Mouse (Mus musculus) cortical plate, adult 2 months (tissue): ENCODE measurements around the gene Glcci1. TPM values are rescaled to one million over a fixed set of nuclear protein-coding genes. Genes with fewer than 3 reads are reported as not detected.

Source experiments
- H3K27ac ChIP-seq: fragments of 200-500 bp; 2 replicates; pipeline ENCODE4 v1.5.1; 2012; ENCODE audit warnings: low read length, control low read depth, inconsistent platforms; ENCODE audit not compliant: insufficient read depth
- H3K4me1 ChIP-seq: fragments of 200-500 bp; 2 replicates; pipeline ENCODE4 v1.6.1; 2011; ENCODE audit warnings: low read length; ENCODE audit not compliant: control insufficient read depth, insufficient read depth
- H3K4me3 ChIP-seq: fragments of 200-500 bp; 2 replicates; pipeline ENCODE4 v1.5.1; 2011; ENCODE audit warnings: mild to moderate bottlenecking, low read length, control low read depth; ENCODE audit not compliant: insufficient read depth
- CTCF ChIP-seq: fragments of 200-500 bp; IDR thresholded peaks from 2 replicates; pipeline ENCODE4 v1.5.1; 2011; ENCODE audit warnings: mild to moderate bottlenecking, control low read depth, low read length; ENCODE audit not compliant: insufficient read depth; ENCODE audit errors: extremely low read depth
- POLR2A ChIP-seq: fragments of 200-500 bp; IDR thresholded peaks from 2 replicates; pipeline ENCODE4 v1.6.1; 2011; ENCODE audit warnings: mild to moderate bottlenecking, low read length, control low read depth; ENCODE audit not compliant: insufficient read depth; ENCODE audit errors: extremely low read depth
- polyA plus RNA-seq: library from polyadenylated mRNA; depleted of rRNA; stranded (reverse); fragments of >200 nt; gene quantifications from 2 replicates; pipeline ENCODE4 v1.2.3, GENCODE M21; 2012

Gene Glcci1
- polyA plus RNA-seq, 1 experiment: 17.7 TPM

GRCm38 (mm10) chr6:8474820-8475219, 34.6 kb upstream of the Glcci1 start:
- TF ChIP-seq POLR2A (no peak), CTCF (no peak)
- no peak overlapping the region for H3K4me3 ChIP-seq
- H3K4me1 ChIP-seq: no peaks in the 10 kb centered on the region
- no peak overlapping the region for H3K27ac ChIP-seq

- H3K4me1 ChIP-seq: no peaks in the 10 kb centered on the region
- TF ChIP-seq CTCF (no peak), POLR2A (no peak)
- H3K4me3 ChIP-seq: no peak overlapping the region
- H3K27ac ChIP-seq: no peak overlapping the region
Observed at GRCm38 (mm10) chr6:8479176-8479575, 30.2 kb upstream of the Glcci1 start.

GRCm38 (mm10) chr6:8484437-8485275, 24.7 kb upstream of the Glcci1 start:
- no peak for TF ChIP-seq CTCF
- no peak for TF ChIP-seq POLR2A
- H3K27ac ChIP-seq: no peak overlapping the region
- no peak overlapping the region for H3K4me3 ChIP-seq
- no peaks in the 10 kb centered on the region for H3K4me1 ChIP-seq

GRCm38 (mm10) chr6:8485414-8486175, 23.8 kb upstream of the Glcci1 start:
- Histone ChIP-seq H3K27ac (no peak overlapping the region), H3K4me3 (no peak overlapping the region), H3K4me1 (no peaks in the 10 kb centered on the region)
- no peak for TF ChIP-seq POLR2A
- TF ChIP-seq CTCF: no peak

GRCm38 (mm10) chr6:8486391-8487043, 22.9 kb upstream of the Glcci1 start:
- Histone ChIP-seq H3K27ac (no peak overlapping the region), H3K4me3 (no peak overlapping the region), H3K4me1 (no peaks in the 10 kb centered on the region)
- TF ChIP-seq CTCF (no peak), POLR2A (no peak)

GRCm38 (mm10) chr6:8487044-8487853, 22.2 kb upstream of the Glcci1 start:
- TF ChIP-seq POLR2A (no peak), CTCF (no peak)
- Histone ChIP-seq H3K4me3 (no peak overlapping the region), H3K4me1 (no peaks in the 10 kb centered on the region), H3K27ac (no peak overlapping the region)

GRCm38 (mm10) chr6:8488249-8488648, 21.2 kb upstream of the Glcci1 start:
- H3K27ac ChIP-seq: no peak overlapping the region
- no peaks in the 10 kb centered on the region for H3K4me1 ChIP-seq
- no peak for TF ChIP-seq CTCF
- no peak for TF ChIP-seq POLR2A
- no peak overlapping the region for H3K4me3 ChIP-seq

- H3K4me1 ChIP-seq: no peaks in the 10 kb centered on the region
- H3K4me3 ChIP-seq: no peak overlapping the region
- no peak overlapping the region for H3K27ac ChIP-seq
- no peak for TF ChIP-seq POLR2A
- no peak for TF ChIP-seq CTCF
Observed at GRCm38 (mm10) chr6:8489266-8489665, 20.1 kb upstream of the Glcci1 start.

GRCm38 (mm10) chr6:8489938-8490585, 19.3 kb upstream of the Glcci1 start:
- no peak overlapping the region for H3K27ac ChIP-seq
- no peaks in the 10 kb centered on the region for H3K4me1 ChIP-seq
- H3K4me3 ChIP-seq: no peak overlapping the region
- TF ChIP-seq CTCF (no peak), POLR2A (no peak)
